Mouse (Mus musculus) thymus, adult 2 months (tissue): ENCODE data around the gene Tpr.

ENCODE experiments used
- CTCF ChIP-seq: fragments of 200-500 bp; IDR thresholded peaks from 2 replicates; pipeline ENCODE4 v1.5.1; 2012; ENCODE audit warnings: mild to moderate bottlenecking, control low read depth, low read length, moderate library complexity, borderline replicate concordance; ENCODE audit not compliant: control insufficient read depth, poor library complexity, insufficient read depth; ENCODE audit errors: extremely low read depth
- POLR2A ChIP-seq: fragments of 200-500 bp; IDR thresholded peaks from 2 replicates; pipeline ENCODE4 v1.6.1; 2012; ENCODE audit warnings: mild to moderate bottlenecking, low read length, control low read depth, moderate library complexity; ENCODE audit not compliant: control insufficient read depth, poor library complexity, insufficient read depth; ENCODE audit errors: extremely low read depth

DNA sequence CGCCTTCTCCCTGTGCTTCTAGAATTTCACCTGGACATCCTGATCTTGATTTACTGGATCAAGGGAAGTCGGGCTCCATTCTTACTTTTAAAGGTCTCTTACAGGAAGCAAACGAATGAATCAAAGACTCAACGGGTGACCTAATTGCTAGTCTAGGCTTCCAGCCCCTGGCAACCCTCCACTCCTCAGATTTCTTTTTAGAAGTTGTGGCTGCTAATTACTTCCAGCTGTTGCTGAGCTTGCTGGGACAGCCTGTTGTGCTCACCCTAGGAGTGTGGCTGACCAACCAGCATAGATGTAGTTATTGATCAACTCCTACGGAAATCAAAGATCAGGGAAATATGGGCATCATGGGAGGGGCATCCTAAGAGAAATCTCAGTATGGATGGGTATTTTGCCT lies 88.0 kb downstream of the Tpr start:
- no peak for TF ChIP-seq POLR2A
- no peak for TF ChIP-seq CTCF
